Mouse (Mus musculus) C2C12 (cell line): ENCODE results near the gene Neurl2. TPM values are rescaled to one million over a fixed set of nuclear protein-coding genes. Genes with fewer than 3 reads are reported as not detected.
"Not testable (repeated sequence)": the region's sequence is repeated elsewhere in the genome, so short reads cannot be mapped to it uniquely, and the experiment has no call there.

Experiments used
- H3K27me3 ChIP-seq: one replicate; pipeline ENCODE4 v1.6.1; 2011; ENCODE audit not compliant: control insufficient read depth, insufficient read depth, insufficient read length
- H3K36me3 ChIP-seq: one replicate; pipeline ENCODE4 v1.6.1; 2011; ENCODE audit not compliant: control insufficient read depth, insufficient read depth
- H3K4me3 ChIP-seq: one replicate; pipeline ENCODE4 v1.5.1; 2011; ENCODE audit warnings: mild to moderate bottlenecking, control low read depth; ENCODE audit not compliant: poor library complexity, insufficient read depth, severe bottlenecking
- H3K79me2 ChIP-seq: one replicate; pipeline ENCODE4 v1.6.1; 2011; ENCODE audit not compliant: control insufficient read depth, insufficient read depth
- H3K79me3 ChIP-seq: one replicate; pipeline ENCODE4 v1.6.1; 2011; ENCODE audit warnings: low read depth, control low read depth
- H3ac ChIP-seq: one replicate; pipeline ENCODE3; 2011; ENCODE audit warnings: low read depth; ENCODE audit not compliant: control insufficient read depth, insufficient read length
- CEBPB ChIP-seq: IDR thresholded peaks from one replicate; pipeline ENCODE4 v1.6.1; 2011; ENCODE audit warnings: low read depth, mild to moderate bottlenecking, control low read depth, moderate library complexity
- CTCF ChIP-seq: IDR thresholded peaks from one replicate; pipeline ENCODE4 v1.5.1; 2011; ENCODE audit not compliant: control insufficient read depth, insufficient read depth, insufficient read length
- FOSL1 ChIP-seq: IDR thresholded peaks from one replicate; pipeline ENCODE4 v1.8.0; 2011; ENCODE audit warnings: mild to moderate bottlenecking, low read length; ENCODE audit not compliant: poor library complexity, insufficient read depth, severe bottlenecking
- MAX ChIP-seq: IDR thresholded peaks from one replicate; pipeline ENCODE4 v1.6.1; 2011; ENCODE audit warnings: mild to moderate bottlenecking, control low read depth
- MYOD1 ChIP-seq: IDR thresholded peaks from one replicate; pipeline ENCODE4 v1.6.1; 2011; ENCODE audit warnings: low read depth; ENCODE audit not compliant: control insufficient read depth, insufficient read length
- MYOG ChIP-seq: IDR thresholded peaks from one replicate; pipeline ENCODE4 v1.6.1; 2011; ENCODE audit not compliant: control insufficient read depth, insufficient read length; ENCODE audit errors: extremely low read depth
- USF1 ChIP-seq: IDR thresholded peaks from one replicate; pipeline ENCODE4 v1.6.1; 2011; ENCODE audit warnings: low read depth, mild to moderate bottlenecking, control low read depth, moderate library complexity
- long read RNA-seq, 2 experiments: library from polyadenylated mRNA; unstranded; transcript quantifications; one replicate each; pipeline ENCODE4 v2.0.0; 2019 to 2020
- polyA plus RNA-seq: library from polyadenylated mRNA; unstranded; fragments of >200 nt; fragmentation: generic; extraction: Trizol; gene quantifications from one replicate; pipeline ENCODE4 v1.2.1, GENCODE M21; 2012; ENCODE audit warnings: missing spikeins

Neurl2 gene
- polyA plus RNA-seq: 11.3 TPM
- long read RNA-seq, experiment 1, transcript Neurl2-201 (2 exons, 1,014 nt): major isoform, 7 of 7 reads
- long read RNA-seq, experiment 1, partial matches to known transcripts: 0 of 7 reads
- long read RNA-seq, experiment 1, other reads (novel, unspliced or antisense): 0 of 7 reads
- long read RNA-seq, experiment 2, partial matches to known transcripts: 0 of 2 reads
- long read RNA-seq, experiment 2, other reads (novel, unspliced or antisense): 0 of 2 reads

GRCm38 (mm10) chr2:164833314-164833959 is at the start of gene Neurl2:
TSS of gene Neurl2 (minus strand) at chr2:164833456.
- TF ChIP-seq FOSL1 (no peak), USF1 (peak; percentile 100), MAX (peak; percentile 92)
- peaks cover 10% of the 10 kb centered on the region for H3K36me3 ChIP-seq
- peak within 1 kb of the TSS; percentile 86 for H3ac ChIP-seq
- peaks cover 20% of the 10 kb centered on the region for H3K79me2 ChIP-seq
- H3K4me3 ChIP-seq: peak within 1 kb of the TSS; percentile 60
- H3K79me3 ChIP-seq: peaks cover 8% of the 10 kb centered on the region
- H3K27me3 ChIP-seq: no peaks in the 10 kb centered on the region

DNA sequence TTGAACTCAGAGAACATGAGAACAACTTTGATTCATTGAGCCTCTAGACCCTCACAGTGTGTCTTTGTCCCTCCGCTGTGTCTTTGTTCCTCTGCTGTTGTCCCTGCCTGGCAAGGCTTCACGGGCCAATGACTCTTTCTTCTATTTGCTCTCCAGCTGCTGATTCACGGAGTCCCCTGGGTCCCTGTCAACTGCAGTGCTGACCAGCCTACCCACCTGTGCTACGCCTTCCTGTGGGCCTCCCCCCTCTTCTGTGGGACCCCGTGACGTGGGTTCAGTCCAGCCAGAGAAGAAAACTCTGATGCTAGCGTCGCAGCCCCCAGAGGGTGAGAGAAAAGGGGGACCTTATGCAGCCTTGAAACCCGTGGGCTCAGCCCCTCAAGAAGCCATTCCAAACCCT is 49.4 kb upstream of the Neurl2 start:
- TF ChIP-seq MYOG: no peak
- TF ChIP-seq USF1: no peak
- no peak for TF ChIP-seq FOSL1
- no peak for TF ChIP-seq MYOD1
- TF ChIP-seq CEBPB: no peak
- TF ChIP-seq CTCF: no peak
- no peak for TF ChIP-seq MAX
- H3K27me3 ChIP-seq: no peaks in the 10 kb centered on the region
- no peak overlapping the region for H3K4me3 ChIP-seq
- peaks cover 35% of the 10 kb centered on the region for H3K79me3 ChIP-seq
- peaks cover 46% of the 10 kb centered on the region for H3K36me3 ChIP-seq
- peaks cover 48% of the 10 kb centered on the region for H3K79me2 ChIP-seq
- H3ac ChIP-seq: no peak overlapping the region

DNA sequence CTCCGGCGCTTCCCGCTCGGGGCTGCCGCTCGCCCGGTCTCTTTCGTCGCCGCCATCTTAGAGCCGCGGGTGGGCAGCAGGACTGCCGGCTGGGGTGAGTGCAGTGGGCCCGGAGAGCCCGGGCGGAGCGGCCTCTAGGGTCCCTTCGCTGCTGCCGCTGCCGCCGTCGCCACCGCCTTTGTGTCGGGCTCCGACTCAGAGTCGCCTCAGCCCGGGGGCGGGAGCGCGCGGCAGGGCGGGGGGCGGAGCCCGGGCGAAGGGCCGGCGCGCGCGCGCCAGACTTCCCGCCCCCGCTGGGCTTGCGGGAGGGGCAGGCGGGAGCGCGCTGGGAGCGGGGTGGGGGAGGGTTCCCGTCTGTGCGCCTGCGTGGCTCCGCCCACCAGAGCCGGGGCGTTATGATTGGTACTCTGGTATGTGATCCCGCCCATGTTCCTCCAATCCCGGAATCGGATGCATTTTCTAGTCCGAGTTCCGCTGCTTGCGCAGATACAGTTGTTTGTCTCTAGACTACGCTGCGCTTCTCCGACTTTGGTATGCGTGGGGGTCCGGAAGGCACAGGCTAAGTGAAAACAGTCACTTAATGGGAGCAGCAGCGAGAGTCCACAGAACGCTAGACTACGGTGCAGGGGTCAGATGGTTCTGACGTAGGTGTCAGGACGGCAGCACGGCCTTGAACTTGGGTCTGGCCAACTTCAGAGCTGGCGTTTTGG is 46.5 kb upstream of the Neurl2 start:
- TF ChIP-seq MAX (peak; percentile 32), CEBPB (no peak)

GRCm38 (mm10) chr2:164879228-164879567 is 45.9 kb upstream of the Neurl2 start, which contains the start of gene Pcif1:
TSS of gene Pcif1 (plus strand) at chr2:164879304.
- Histone ChIP-seq H3K4me3 (peak within 1 kb of the TSS; percentile 97), H3K79me2 (peaks cover 48% of the 10 kb centered on the region), H3K79me3 (peaks cover 35% of the 10 kb centered on the region), H3K27me3 (no peaks in the 10 kb centered on the region), H3ac (peak within 1 kb of the TSS; percentile 98), H3K36me3 (peaks cover 19% of the 10 kb centered on the region)
- no peak for TF ChIP-seq FOSL1
- no peak for TF ChIP-seq MYOG
- peak; percentile 48 for TF ChIP-seq MAX

More for the DNA sequence above, 46.5 kb upstream of the Neurl2 start:
- Histone ChIP-seq H3K4me3 (peak overlapping the region; percentile 97), H3K79me3 (peaks cover 35% of the 10 kb centered on the region), H3K79me2 (peaks cover 48% of the 10 kb centered on the region), H3K27me3 (no peaks in the 10 kb centered on the region), H3K36me3 (peaks cover 19% of the 10 kb centered on the region), H3ac (peak overlapping the region; percentile 98)

GRCm38 (mm10) chr2:164878509-164879227 is 45.4 kb upstream of the Neurl2 start:
- H3K4me3 ChIP-seq: peak overlapping the region; percentile 97
- TF ChIP-seq MYOD1 (no peak), USF1 (no peak), MAX (no peak), CTCF (no peak), CEBPB (no peak), MYOG (no peak), FOSL1 (no peak)
- H3K27me3 ChIP-seq: no peaks in the 10 kb centered on the region
- H3ac ChIP-seq: peak overlapping the region; percentile 81
- H3K79me3 ChIP-seq: peaks cover 35% of the 10 kb centered on the region
- H3K36me3 ChIP-seq: peaks cover 16% of the 10 kb centered on the region
- H3K79me2 ChIP-seq: peaks cover 48% of the 10 kb centered on the region

DNA sequence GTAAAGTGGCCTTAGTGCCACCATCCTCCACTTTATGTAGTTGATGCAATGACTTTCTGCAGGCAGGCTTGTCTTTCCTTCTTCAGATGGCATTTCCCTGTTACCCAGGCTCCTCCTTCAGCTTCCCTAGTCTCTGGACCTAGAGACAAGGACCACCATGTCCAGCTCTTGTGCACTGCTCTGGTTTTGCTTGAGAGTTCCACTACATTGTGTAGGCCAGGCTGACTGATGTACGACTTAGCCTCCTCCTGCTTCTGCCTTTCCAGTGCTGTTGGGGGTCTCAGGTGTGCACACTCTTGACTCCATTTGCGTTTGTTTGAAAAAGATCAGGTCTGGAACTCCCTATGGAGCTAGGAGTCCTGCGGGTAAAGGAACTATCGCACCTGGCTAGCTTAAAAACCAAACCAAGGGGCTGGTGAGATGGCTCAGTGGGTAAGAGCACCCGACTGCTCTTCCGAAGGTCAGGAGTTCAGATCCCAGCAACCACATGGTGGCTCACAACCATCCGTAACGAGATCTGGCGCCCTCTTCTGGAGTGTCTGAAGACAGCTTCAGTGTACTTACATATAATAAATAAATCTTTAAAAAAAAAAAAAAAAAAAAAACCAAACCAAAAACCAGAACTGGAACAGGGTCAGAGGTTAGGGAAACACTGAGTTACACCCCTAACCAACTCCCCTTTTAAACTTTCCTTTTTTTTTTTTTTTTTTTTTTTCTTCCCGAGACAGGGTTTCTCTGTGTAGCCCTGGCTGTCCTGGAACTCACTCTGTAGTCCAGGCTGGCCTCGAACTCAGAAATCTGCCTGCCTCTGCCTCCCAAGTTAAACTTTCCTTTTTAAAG is 44.3 kb upstream of the Neurl2 start:
- H3K4me3 ChIP-seq, H3K27me3 ChIP-seq, H3K36me3 ChIP-seq, H3ac ChIP-seq: not testable (repeated sequence)
- H3K79me2 ChIP-seq: peaks cover 43% of the 10 kb centered on the region
- peaks cover 33% of the 10 kb centered on the region for H3K79me3 ChIP-seq

DNA sequence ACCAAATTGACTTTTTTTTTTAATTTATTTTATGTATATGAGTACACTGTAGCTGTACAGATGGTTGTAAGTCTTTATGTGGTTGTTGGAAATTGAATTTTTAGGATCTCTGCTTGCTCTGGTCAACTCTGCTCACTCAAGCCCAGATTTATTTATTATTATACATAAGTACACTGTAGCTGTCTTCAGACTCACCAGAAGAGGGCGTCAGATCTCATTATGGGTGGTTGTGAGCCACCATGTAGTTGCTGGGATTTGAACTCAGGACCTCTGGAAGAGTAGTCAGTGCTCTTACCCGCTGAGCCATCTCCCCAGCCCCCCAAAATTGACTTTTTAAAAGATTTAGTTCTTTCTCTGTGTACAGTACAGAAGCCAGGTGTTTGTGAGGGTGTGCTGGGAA is 42.4 kb upstream of the Neurl2 start:
- peaks cover 25% of the 10 kb centered on the region for H3K79me2 ChIP-seq
- H3K27me3 ChIP-seq, H3ac ChIP-seq, H3K4me3 ChIP-seq, H3K36me3 ChIP-seq: not testable (repeated sequence)
- peaks cover 18% of the 10 kb centered on the region for H3K79me3 ChIP-seq
